In the genomic region with DNA sequence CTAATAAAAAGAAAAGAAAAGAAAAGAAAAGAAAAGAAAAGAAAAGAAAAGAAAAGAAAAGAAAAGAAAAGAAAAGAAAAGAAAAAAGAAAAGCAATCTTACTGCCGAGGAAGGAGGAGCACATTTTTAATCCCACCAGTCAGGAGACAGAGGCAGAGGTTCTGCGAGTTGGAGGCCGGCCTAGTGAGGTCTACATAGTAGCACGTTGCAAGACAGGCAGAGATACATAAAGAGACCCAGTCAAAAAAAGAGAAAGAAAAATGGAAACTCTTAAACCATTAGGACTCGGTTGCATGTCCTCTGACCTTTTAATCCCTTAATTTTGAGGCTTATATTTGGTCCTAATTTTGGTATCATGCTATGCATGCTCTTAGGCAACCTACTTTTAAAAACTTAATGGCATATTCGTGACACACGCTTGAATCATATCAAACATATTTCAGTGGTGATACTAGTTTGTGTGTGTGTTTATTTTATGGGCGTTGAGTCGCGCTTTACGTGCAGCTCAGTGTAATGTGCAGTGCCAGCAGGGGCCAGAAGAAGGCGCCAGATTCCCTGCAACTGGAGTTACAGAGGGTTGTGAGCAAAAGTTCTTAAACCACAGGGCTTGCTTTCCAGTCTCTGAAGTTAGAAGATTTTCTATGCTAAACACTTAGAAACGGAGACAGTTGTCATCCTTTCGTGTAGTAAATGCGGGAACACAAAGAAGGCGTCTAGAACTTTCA, we compare ENCODE assay signal across 8 mouse cellular contexts. TPM values are rescaled to one million over a fixed set of nuclear protein-coding genes. Genes with fewer than 3 reads are reported as not detected.
A peak's percentile ranks its signal among the peaks of the same experiment; 100 is the strongest.
DNase-seq lines count a peak whose midpoint lies in the region; ATAC-seq and TF ChIP-seq lines count a peak whose summit lies in the region.

No protein-coding gene starts in this region.

- H3K36me3 ChIP-seq in heart, embryonic 13.5 days: peaks cover 19% of the 10 kb centered on the region
- H3K36me3 ChIP-seq in kidney, embryonic 16.5 days (ENCODE audit: insufficient read depth, low read length): peaks cover 9% of the 10 kb centered on the region; the same call in 1 of the 2 replicates
- peaks cover 19% of the 10 kb centered on the region for H3K36me3 ChIP-seq in liver, embryonic 13.5 days
- no peaks in the 10 kb centered on the region for H3K36me3 ChIP-seq in stomach, postnatal 0 days (ENCODE audit: control insufficient read depth, insufficient read depth, low read length)

- DNase-seq in CD4-positive, CD25-positive, alpha-beta regulatory T cell, adult 2 months (ENCODE audit: low read depth, low spot score): peak; percentile 93
- peak; percentile 74 for DNase-seq in brain, embryonic 14.5 days (ENCODE audit: low read depth)
- DNase-seq in liver, embryonic 13.5 days: peak; percentile 81
- peak; percentile 84 to 87 for DNase-seq in natural killer cell, adult 2 months (ENCODE audit: low spot score in 2 of 2)
- peak; percentile 93 for DNase-seq in stomach, postnatal 0 days (ENCODE audit: low spot score)

- H3K4me3 ChIP-seq in heart, embryonic 13.5 days: peak overlapping the region; percentile 64
- H3K4me3 ChIP-seq in kidney, embryonic 16.5 days (ENCODE audit: low read length): peak overlapping the region; percentile 69
- H3K4me3 ChIP-seq in liver, embryonic 13.5 days (replicated peaks): peak overlapping the region; percentile 73
- H3K4me3 ChIP-seq in stomach, postnatal 0 days (ENCODE audit: low read depth, low read length): peak overlapping the region; percentile 60

- peak overlapping the region; percentile 97 for H3K4me2 ChIP-seq in heart, embryonic 13.5 days
- H3K4me2 ChIP-seq in kidney, embryonic 16.5 days (replicated peaks; ENCODE audit: low read depth, low read length): peak overlapping the region; percentile 95
- H3K4me2 ChIP-seq in liver, embryonic 13.5 days: peak overlapping the region; percentile 100
- peak overlapping the region; percentile 38 for H3K4me2 ChIP-seq in stomach, postnatal 0 days (replicated peaks; ENCODE audit: low read depth)

- TF ChIP-seq EP300 in stomach, postnatal 0 days (optimal IDR thresholded peaks at IDR 0.05): no peak

- WGBS in heart, embryonic 13.5 days: 11% methylated on average over 16 of the region's 16 CpGs
- 8% methylated on average over 16 of the region's 16 CpGs for WGBS in kidney, embryonic 16.5 days
- 5% methylated on average over 16 of the region's 16 CpGs for WGBS in liver, embryonic 13.5 days (ENCODE audit: insufficient replicate concordance)
- WGBS in stomach, postnatal 0 days: 8% methylated on average over 16 of the region's 16 CpGs

- no peak for TF ChIP-seq POLR2A in brain, embryonic 14.5 days (IDR thresholded peaks at IDR 0.05; ENCODE audit: borderline replicate concordance, extremely low read depth, insufficient read depth, insufficient read length, poor library complexity, severe bottlenecking)

- H3K27ac ChIP-seq in heart, embryonic 13.5 days (replicated peaks): peak overlapping the region; percentile 26
- H3K27ac ChIP-seq in kidney, embryonic 16.5 days (ENCODE audit: low read length): peak overlapping the region; percentile 54; the same call in 1 of the 2 replicates
- H3K27ac ChIP-seq in liver, embryonic 13.5 days: peak overlapping the region; percentile 67
- H3K27ac ChIP-seq in stomach, postnatal 0 days (replicated peaks): peak overlapping the region; percentile 78; the same call in 1 of the 2 replicates

- H3K4me1 ChIP-seq in heart, embryonic 13.5 days: peaks cover 15% of the 10 kb centered on the region
- peaks cover 6% of the 10 kb centered on the region for H3K4me1 ChIP-seq in kidney, embryonic 16.5 days (ENCODE audit: insufficient read depth, low read length)
- H3K4me1 ChIP-seq in liver, embryonic 13.5 days (replicated peaks): peaks cover 48% of the 10 kb centered on the region
- H3K4me1 ChIP-seq in stomach, postnatal 0 days (replicated peaks; ENCODE audit: control insufficient read depth, insufficient read depth): peaks cover 3% of the 10 kb centered on the region; the same call in 1 of the 2 replicates

- no peaks in the 10 kb centered on the region; the same call in 1 of the 2 replicates for H3K9me3 ChIP-seq in heart, embryonic 13.5 days
- no peaks in the 10 kb centered on the region for H3K9me3 ChIP-seq in kidney, embryonic 16.5 days (ENCODE audit: low read length)
- no peaks in the 10 kb centered on the region for H3K9me3 ChIP-seq in liver, embryonic 13.5 days (replicated peaks)
- no peaks in the 10 kb centered on the region for H3K9me3 ChIP-seq in stomach, postnatal 0 days (ENCODE audit: control insufficient read depth, low read length)

- peak; percentile 77 for ATAC-seq in erythroid progenitor cell, adult 5-6 weeks (replicated peaks; ENCODE audit: low FRiP score, poor library complexity, severe bottlenecking)
- ATAC-seq in heart, embryonic 13.5 days (ENCODE audit: extremely low read depth, insufficient number of reproducible peaks, low FRiP score, low TSS enrichment): no peak
- peak; percentile 57; the same call in 1 of the 2 replicates for ATAC-seq in kidney, embryonic 16.5 days (ENCODE audit: low FRiP score, low TSS enrichment)
- 0 out of 2 replicates have a peak, but pooled peaks have one; percentile 18 for ATAC-seq in liver, embryonic 13.5 days (ENCODE audit: low read depth)
- ATAC-seq in stomach, postnatal 0 days (ENCODE audit: low FRiP score, low TSS enrichment): peak; percentile 56

- peak; percentile 73 for TF ChIP-seq CTCF in brain, embryonic 14.5 days (IDR thresholded peaks at IDR 0.05; ENCODE audit: borderline replicate concordance, extremely low read depth, insufficient read depth, insufficient read length)
- peak; percentile 91 for TF ChIP-seq CTCF in stomach, postnatal 0 days (IDR thresholded peaks at IDR 0.05; ENCODE audit: low read depth)

- H3K9ac ChIP-seq in heart, embryonic 13.5 days: peak overlapping the region; percentile 37; the same call in 1 of the 2 replicates
- no peak overlapping the region for H3K9ac ChIP-seq in kidney, embryonic 16.5 days (replicated peaks; ENCODE audit: low read length)
- H3K9ac ChIP-seq in liver, embryonic 13.5 days: peak overlapping the region; percentile 53
- no peak overlapping the region for H3K9ac ChIP-seq in stomach, postnatal 0 days (ENCODE audit: low read length)

- peaks cover 18% of the 10 kb centered on the region for H3K27me3 ChIP-seq in heart, embryonic 13.5 days (replicated peaks)
- H3K27me3 ChIP-seq in kidney, embryonic 16.5 days (ENCODE audit: insufficient read depth, low read length): peaks cover 7% of the 10 kb centered on the region
- 0 out of 2 replicates have a peak, but pooled peaks cover 5% of the 10 kb centered on the region for H3K27me3 ChIP-seq in liver, embryonic 13.5 days
- no peaks in the 10 kb centered on the region for H3K27me3 ChIP-seq in stomach, postnatal 0 days (ENCODE audit: control insufficient read depth, insufficient read depth, low read length)

RNA-seq across cellular contexts. Expression of a gene that starts 18.9 kb away (rescaled TPM):
- polyA plus RNA-seq in brain, embryonic 14.5 days (2012; rRNA removed): 63.7 and 64.8 TPM in 2 replicates
- 25.6 and 32.4 TPM in 2 replicates for total RNA-seq in erythroid progenitor cell, adult 5-6 weeks (2015; ENCODE audit: low replicate concordance)
- total RNA-seq in erythroid progenitor cell, adult 5-6 weeks (2017; ENCODE audit: low replicate concordance): 22.1 and 29.0 TPM in 2 replicates
- 63.1 and 65.4 TPM in 2 replicates for polyA plus RNA-seq in heart, embryonic 13.5 days (2015; fragmentation: Nextera tagmentation; extraction: Ambion mirVana)
- polyA plus RNA-seq in kidney, embryonic 16.5 days (2015; fragmentation: Nextera tagmentation; extraction: Ambion mirVana): 75.7 and 78.5 TPM in 2 replicates
- polyA plus RNA-seq in liver, embryonic 13.5 days (2015; fragmentation: Nextera tagmentation; extraction: Ambion mirVana): 65.4 and 77.9 TPM in 2 replicates
- polyA plus RNA-seq in stomach, postnatal 0 days (2015; fragmentation: Nextera tagmentation; extraction: Ambion mirVana): 65.1 and 67.7 TPM in 2 replicates

RNA-seq across cellular contexts. Expression of a gene that starts 28.0 kb away (rescaled TPM):
- 0.50 and 0.82 TPM in 2 replicates for polyA plus RNA-seq in brain, embryonic 14.5 days (2012; rRNA removed)
- total RNA-seq in erythroid progenitor cell, adult 5-6 weeks (2015; ENCODE audit: low replicate concordance): 2.5 and 2.9 TPM in 2 replicates
- 9.2 TPM in 1 of 2 replicates, not detected in the other for total RNA-seq in erythroid progenitor cell, adult 5-6 weeks (2017; ENCODE audit: low replicate concordance)
- 0.85 and 1.7 TPM in 2 replicates for polyA plus RNA-seq in heart, embryonic 13.5 days (2015; fragmentation: Nextera tagmentation; extraction: Ambion mirVana)
- polyA plus RNA-seq in kidney, embryonic 16.5 days (2015; fragmentation: Nextera tagmentation; extraction: Ambion mirVana): 2.1 and 2.9 TPM in 2 replicates
- 6.8 and 8.6 TPM in 2 replicates for polyA plus RNA-seq in liver, embryonic 13.5 days (2015; fragmentation: Nextera tagmentation; extraction: Ambion mirVana)
- 4.0 and 4.5 TPM in 2 replicates for polyA plus RNA-seq in stomach, postnatal 0 days (2015; fragmentation: Nextera tagmentation; extraction: Ambion mirVana)

RNA-seq across cellular contexts. Expression of a gene that starts 57.2 kb away (rescaled TPM):
- polyA plus RNA-seq in brain, embryonic 14.5 days (2012; rRNA removed): 28.6 and 65.2 TPM in 2 replicates
- 1,527 and 1,581 TPM in 2 replicates for total RNA-seq in erythroid progenitor cell, adult 5-6 weeks (2015; ENCODE audit: low replicate concordance)
- total RNA-seq in erythroid progenitor cell, adult 5-6 weeks (2017; ENCODE audit: low replicate concordance): 312 and 462 TPM in 2 replicates
- 179 and 191 TPM in 2 replicates for polyA plus RNA-seq in heart, embryonic 13.5 days (2015; fragmentation: Nextera tagmentation; extraction: Ambion mirVana)
- polyA plus RNA-seq in kidney, embryonic 16.5 days (2015; fragmentation: Nextera tagmentation; extraction: Ambion mirVana): 284 and 308 TPM in 2 replicates
- 555 and 600 TPM in 2 replicates for polyA plus RNA-seq in liver, embryonic 13.5 days (2015; fragmentation: Nextera tagmentation; extraction: Ambion mirVana)
- polyA plus RNA-seq in stomach, postnatal 0 days (2015; fragmentation: Nextera tagmentation; extraction: Ambion mirVana): 88.7 and 97.1 TPM in 2 replicates

Comparison
In these comparisons a context has a peak if more than half of its experiments do, and no peak if none do; other contexts are left out.
1. H3K27ac ChIP-seq: peak in every context shown above with its lines; median percentile 78 in stomach, postnatal 0 days; 67 in liver, embryonic 13.5 days; 54 in kidney, embryonic 16.5 days; 26 in heart, embryonic 13.5 days.
2. H3K4me2 ChIP-seq: peak in every context shown above with its lines; median percentile 100 in liver, embryonic 13.5 days; 97 in heart, embryonic 13.5 days; 95 in kidney, embryonic 16.5 days; 38 in stomach, postnatal 0 days.
3. H3K9ac ChIP-seq: peak in heart, embryonic 13.5 days (single experiment) and liver, embryonic 13.5 days (single experiment); none in kidney, embryonic 16.5 days (single experiment) and stomach, postnatal 0 days (single experiment).
4. Peak in every context shown above with its lines, with median percentiles within 50 percentile points of each other: DNase-seq and H3K4me3 ChIP-seq.